Mouse (Mus musculus) lung, postnatal 0 days (tissue): Measurements from ENCODE around the gene Map1lc3b.

Experiments used
- CTCF ChIP-seq: IDR thresholded peaks from 2 replicates; pipeline ENCODE4 v1.5.1; 2016; ENCODE audit warnings: antibody characterized with exemption, mild to moderate bottlenecking
- EP300 ChIP-seq: IDR thresholded peaks from 2 replicates; pipeline ENCODE4 v1.6.1; 2016; ENCODE audit warnings: antibody characterized with exemption, mild to moderate bottlenecking, control low read depth

- TF ChIP-seq CTCF (no peak), EP300 (peak; percentile 80)
Measured at GRCm38 (mm10) chr8:121585159-121585825, 4.9 kb upstream of the Map1lc3b start.
